Mouse (Mus musculus): Measurements from ENCODE around the gene Jade1. TPM values are rescaled to one million over a fixed set of nuclear protein-coding genes. Genes with fewer than 3 reads are reported as not detected.

Gene Jade1
- polyA plus RNA-seq (2017; shearing (Covaris generic)) = 8.3 TPM

DNA sequence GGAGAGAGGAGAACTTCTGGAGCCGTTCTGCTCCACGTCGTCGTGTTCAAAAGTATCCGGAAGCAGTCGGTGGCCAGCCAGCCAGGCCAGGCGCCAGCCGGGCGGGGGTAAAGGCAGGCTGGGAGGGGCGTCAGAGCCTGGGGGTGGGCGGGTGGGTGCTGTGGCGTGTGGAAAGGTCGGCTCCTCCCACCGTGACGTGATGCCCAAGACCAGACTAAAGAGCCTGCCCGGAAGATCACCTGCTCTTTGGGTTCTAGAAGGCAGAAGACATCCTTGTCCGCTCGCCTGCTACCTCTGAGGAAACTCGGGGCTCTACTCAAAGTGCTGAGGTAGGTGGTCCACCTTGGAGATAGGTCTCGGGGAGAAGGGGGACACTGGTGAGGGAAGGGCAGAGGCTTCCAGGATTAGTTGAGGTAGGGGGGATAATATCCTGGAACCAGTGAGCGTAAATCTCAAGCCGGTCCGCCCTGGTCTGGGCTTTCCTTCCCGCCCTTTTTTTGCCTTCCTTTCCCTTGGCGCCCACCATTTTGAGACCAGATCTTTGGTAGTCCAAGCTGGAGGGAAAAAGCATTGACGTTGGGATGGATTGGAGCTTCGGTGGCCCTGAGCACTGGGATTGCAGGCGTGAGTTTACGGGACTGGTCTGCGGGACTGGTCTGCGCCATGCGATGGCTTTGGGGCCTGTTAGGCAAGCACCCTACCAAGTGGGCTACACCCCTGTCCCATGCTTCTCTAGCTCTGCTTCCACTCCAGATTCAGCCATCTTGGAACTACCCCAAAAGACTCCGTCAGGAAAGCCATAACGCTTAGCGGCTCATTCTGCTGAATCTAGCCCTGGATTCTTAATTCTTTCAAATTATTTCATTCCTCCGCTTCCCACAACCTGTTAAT, at the start of gene Jade1:
TSS of gene Jade1 (plus strand) at position 241 of the 891 bp plus-strand sequence.

Other genes starting within 250 kb of the Jade1 start
- gene Sclt1, start 186.8 kb downstream of the Jade1 start, polyA plus RNA-seq (2017; shearing (Covaris generic)) = 2.3 TPM
- gene D3Ertd751e, start 186.9 kb downstream of the Jade1 start, polyA plus RNA-seq (2017; shearing (Covaris generic)) = 14.8 TPM

Measured in activated CD4-positive, CD25-positive, alpha-beta regulatory T cell, adult 9 weeks (primary cell).